Mouse (Mus musculus) CD8-positive naive resting alpha-beta T cell, adult 57 days (primary cell): ENCODE results near the gene Ptprf. TPM values are rescaled to one million over a fixed set of nuclear protein-coding genes. Genes with fewer than 3 reads are reported as not detected.

ENCODE experiments used
- total RNA-seq: library from RNA; stranded (reverse); gene quantifications from one replicate; pipeline ENCODE4 v1.2.4, GENCODE M21; 2023

Ptprf gene
- total RNA-seq: 1.9 TPM

DNA sequence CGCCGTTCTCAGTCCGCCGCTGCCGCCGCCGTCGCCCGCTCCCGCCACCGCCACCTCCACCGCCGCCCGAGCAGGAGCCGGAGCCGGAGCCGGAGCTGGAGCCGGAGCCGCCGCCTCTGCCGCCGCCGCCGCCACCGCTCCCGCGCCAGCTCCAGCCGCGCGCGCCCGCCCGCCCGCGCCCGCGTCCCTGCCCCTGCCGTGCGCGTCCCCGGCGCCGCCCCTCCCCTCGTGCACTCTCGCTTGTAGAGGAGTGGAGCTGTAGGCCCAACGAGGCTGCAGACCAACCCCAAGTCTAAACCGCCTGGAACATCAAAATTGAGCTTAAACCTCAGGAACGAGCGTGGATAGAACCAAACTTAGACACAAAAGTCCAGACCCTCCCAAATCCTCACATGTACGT, at the start of gene Ptprf:
Gene Ptprf, minus strand, starts transcription at position 175 of the 400 bp plus-strand sequence.

DNA sequence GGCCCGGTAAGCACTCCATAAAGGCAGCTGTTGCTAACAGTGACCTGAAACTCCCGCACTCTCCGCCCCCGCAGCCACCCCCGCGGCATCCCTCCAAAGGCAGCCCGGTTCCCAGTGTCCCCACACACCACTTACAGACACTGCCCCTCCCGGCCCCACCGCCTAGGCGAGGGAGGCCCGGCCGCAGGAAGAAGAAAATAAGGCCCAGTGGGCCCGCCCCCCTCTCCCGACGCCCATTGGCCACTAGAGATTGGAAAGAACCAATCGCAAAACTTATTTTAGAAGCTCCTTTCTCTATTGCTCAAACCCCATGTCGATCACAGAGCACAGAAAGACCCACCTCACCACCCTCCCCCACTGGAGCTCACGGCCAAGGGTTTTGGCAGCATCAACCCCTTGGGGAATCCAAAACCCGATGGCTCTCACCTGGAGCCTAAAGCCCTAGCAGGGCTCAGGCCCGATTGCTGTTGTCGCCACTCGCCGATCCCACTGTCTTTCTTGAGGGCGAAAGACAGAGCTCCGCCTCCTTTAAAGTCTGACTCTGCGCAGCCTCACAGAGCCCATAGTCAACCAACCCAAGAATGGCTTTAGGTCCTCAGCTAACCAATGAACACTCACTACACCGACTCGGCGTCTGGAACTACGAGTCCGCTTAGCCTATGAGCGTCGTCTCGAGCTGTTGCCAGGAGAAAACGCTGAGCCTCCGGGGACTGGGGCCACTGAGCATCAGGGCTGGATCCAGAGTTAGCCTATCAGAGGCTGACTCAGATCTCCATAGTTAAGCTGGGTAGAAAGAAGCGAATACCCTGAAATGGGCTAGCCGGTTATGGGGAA, 111.5 kb downstream of the Ptprf start, which contains the start of gene Kdm4a:
Gene Kdm4a, minus strand, starts transcription at position 577 of the 834 bp plus-strand sequence.

Other genes starting within 250 kb of the Ptprf start
- 14.5 TPM for gene St3gal3, start 156.5 kb downstream of the Ptprf start, total RNA-seq
- 60.1 TPM for gene Kdm4a, start 111.4 kb downstream of the Ptprf start, total RNA-seq
- 74.1 TPM for gene Szt2, start 117.9 kb upstream of the Ptprf start, total RNA-seq
- 59.5 TPM for gene Med8, start 117.9 kb upstream of the Ptprf start, total RNA-seq
- 39.3 TPM for gene Elovl1, start 136.7 kb upstream of the Ptprf start, total RNA-seq
- gene Cdc20, start 145.9 kb upstream of the Ptprf start, total RNA-seq: 4.2 TPM
- gene Mpl, start 166.1 kb upstream of the Ptprf start, total RNA-seq: not detected
- 0.18 TPM for gene Tie1, start 198.7 kb upstream of the Ptprf start, total RNA-seq
- not detected for gene 2610528J11Rik, start 235.6 kb upstream of the Ptprf start, total RNA-seq